8 mouse cellular contexts compared by ENCODE assay signal in genomic region chr14:100285656-100286585, GRCm38 (mm10). TPM values are rescaled to one million over a fixed set of nuclear protein-coding genes. Genes with fewer than 3 reads are reported as not detected.
DNase-seq lines count a peak whose midpoint lies in the region; ATAC-seq and TF ChIP-seq lines count a peak whose summit lies in the region.

No protein-coding gene starts in this region.

- no peak overlapping the region for H3K27ac ChIP-seq in CH12.LX (ENCODE audit: insufficient read depth, low read depth)
- H3K27ac ChIP-seq in brown adipose tissue, adult 24 weeks (replicated peaks; ENCODE audit: low read depth, low read length), result peak overlapping the region; percentile 37
- H3K27ac ChIP-seq in forebrain, embryonic 14.5 days (ENCODE audit: low read depth, low read length), result peak overlapping the region; percentile 98
- H3K27ac ChIP-seq in heart, postnatal 0 days (ENCODE audit: low read depth), result peak overlapping the region; percentile 73

- no peak for TF ChIP-seq POLR2A in CH12.LX (IDR thresholded peaks at IDR 0.05; ENCODE audit: low read depth, low read length)

- in situ Hi-C loops in CH12.LX (cut with MboI; ENCODE audit: low pct_ligation_motif_present, low pct_unique_long_range_greater_than_20kb, low sequenced_read_pairs), result no loop called here

- peaks cover 8% of the 10 kb centered on the region for H3K27me3 ChIP-seq in CH12.LX (replicated peaks)
- H3K27me3 ChIP-seq in forebrain, embryonic 14.5 days (replicated peaks; ENCODE audit: control insufficient read depth, insufficient read depth, low read length), result no peaks in the 10 kb centered on the region
- no peaks in the 10 kb centered on the region for H3K27me3 ChIP-seq in heart, postnatal 0 days (ENCODE audit: control insufficient read depth, insufficient read depth, low read length)

- no peak for TF ChIP-seq CTCF in CH12.LX (conservative IDR thresholded peaks at IDR 0.05 in 1 of 2, IDR thresholded peaks at IDR 0.05 in 1 of 2; ENCODE audit: low read depth in 2 of 2, low read length in 2 of 2)
- TF ChIP-seq CTCF in heart, postnatal 0 days (IDR thresholded peaks at IDR 0.05; ENCODE audit: low read depth), result no peak

- no peak for DNase-seq in CH12.LX (ENCODE audit: extremely low read depth)
- DNase-seq in forebrain, embryonic 14.5 days (ENCODE audit: low spot score), result peak; percentile 75
- peak; percentile 43 for DNase-seq in heart, postnatal 0 days (ENCODE audit: low spot score)
- peak; percentile 88 to 92 for DNase-seq in kidney, postnatal 36 days
- peak; percentile 74 to 82 for DNase-seq in lung, adult 18-20 months
- peak; percentile 46 for DNase-seq in ovary, postnatal 10 days (ENCODE audit: low spot score)
- peak; percentile 23 for DNase-seq in thymus, postnatal 4 days

- H3K9me3 ChIP-seq in CH12.LX (replicated peaks; ENCODE audit: low read length), result no peaks in the 10 kb centered on the region
- no peaks in the 10 kb centered on the region for H3K9me3 ChIP-seq in forebrain, embryonic 14.5 days (replicated peaks; ENCODE audit: control insufficient read depth, low read length)
- H3K9me3 ChIP-seq in heart, postnatal 0 days (replicated peaks; ENCODE audit: control insufficient read depth, low read length), result no peaks in the 10 kb centered on the region

- TF ChIP-seq EP300 in CH12.LX (IDR thresholded peaks at IDR 0.05; ENCODE audit: low read length), result no peak
- TF ChIP-seq EP300 in heart, postnatal 0 days (IDR thresholded peaks at IDR 0.05; ENCODE audit: low read depth), result no peak

- TF ChIP-seq RAD21 in CH12.LX (IDR thresholded peaks at IDR 0.05; ENCODE audit: low read depth, low read length), result no peak

- WGBS in forebrain, embryonic 14.5 days, result 1% methylated on average over 58 of the region's 60 CpGs
- WGBS in heart, postnatal 0 days, result under 1% methylated on average over 59 of the region's 60 CpGs

- peak overlapping the region; percentile 38 to 68 (median 59) for H3K4me3 ChIP-seq in CH12.LX (replicated peaks in 1 of 3; ENCODE audit: low read depth in 2 of 3, low read length in 2 of 3, poor library complexity in 1 of 3)
- peak overlapping the region; percentile 78 for H3K4me3 ChIP-seq in brown adipose tissue, adult 24 weeks (ENCODE audit: insufficient read depth, low read depth, low read length)
- H3K4me3 ChIP-seq in forebrain, embryonic 14.5 days (ENCODE audit: low read depth, low read length), result peak overlapping the region; percentile 59
- H3K4me3 ChIP-seq in heart, postnatal 0 days (ENCODE audit: low read depth, low read length), result peak overlapping the region; percentile 66

- dilution Hi-C loops in CH12.LX (cut with MboI; ENCODE audit: extremely low pct_ligation_motif_present, extremely low pct_unique_long_range_greater_than_20kb, low sequenced_read_pairs), result no loop called here

- peaks cover 5 to 26% of the 10 kb centered on the region in 2 experiments; a peak in 3 of 4 replicates for H3K4me1 ChIP-seq in CH12.LX (ENCODE audit: control insufficient read depth in 1 of 2, insufficient read depth in 2 of 2)
- peaks cover 3% of the 10 kb centered on the region; the same call in 1 of the 2 replicates for H3K4me1 ChIP-seq in brown adipose tissue, adult 24 weeks (ENCODE audit: control insufficient read depth, insufficient read depth, insufficient read length, low read length)
- peaks cover 21% of the 10 kb centered on the region; the same call in 1 of the 2 replicates for H3K4me1 ChIP-seq in forebrain, embryonic 14.5 days (ENCODE audit: control insufficient read depth, insufficient read depth, low read length)
- H3K4me1 ChIP-seq in heart, postnatal 0 days (ENCODE audit: control insufficient read depth, insufficient read depth), result peaks cover 7% of the 10 kb centered on the region; the same call in 1 of the 2 replicates

- no peaks in the 10 kb centered on the region for H3K36me3 ChIP-seq in CH12.LX (replicated peaks in 1 of 2; ENCODE audit: control insufficient read depth in 1 of 2, insufficient read depth in 1 of 2, low read length in 1 of 2)
- H3K36me3 ChIP-seq in forebrain, embryonic 14.5 days (ENCODE audit: control insufficient read depth, insufficient read depth, low read length), result no peaks in the 10 kb centered on the region
- H3K36me3 ChIP-seq in heart, postnatal 0 days (replicated peaks; ENCODE audit: control insufficient read depth, insufficient read depth, low read length), result no peaks in the 10 kb centered on the region

- H3K79me2 ChIP-seq in CH12.LX (replicated peaks; ENCODE audit: control insufficient read depth, extremely low read depth, insufficient read depth, poor library complexity, severe bottlenecking), result peaks cover 8% of the 10 kb centered on the region

- peak overlapping the region; percentile 97 for H3K4me2 ChIP-seq in CH12.LX (ENCODE audit: insufficient read depth, low read depth, poor library complexity, severe bottlenecking)
- peak overlapping the region; percentile 94 for H3K4me2 ChIP-seq in forebrain, embryonic 14.5 days (ENCODE audit: low read length)
- H3K4me2 ChIP-seq in heart, postnatal 0 days (ENCODE audit: low read depth, low read length), result peak overlapping the region; percentile 94

- H3K9ac ChIP-seq in CH12.LX (ENCODE audit: insufficient read depth, low read depth), result peak overlapping the region; percentile 23; the same call in 1 of the 2 replicates
- H3K9ac ChIP-seq in forebrain, embryonic 14.5 days (ENCODE audit: low read length), result peak overlapping the region; percentile 88
- H3K9ac ChIP-seq in heart, postnatal 0 days (replicated peaks; ENCODE audit: low read depth, low read length), result peak overlapping the region; percentile 51

- peak; percentile 51 for ATAC-seq in forebrain, embryonic 14.5 days
- peak; percentile 51 for ATAC-seq in heart, postnatal 0 days (ENCODE audit: insufficient read depth, low read depth)

TF ChIP-seq in CH12.LX, 34 proteins besides CTCF, POLR2A, EP300 and RAD21:
- no peak for TF ChIP-seq USF1 (IDR thresholded peaks at IDR 0.05; ENCODE audit: low read depth, low read length)
- no peak for TF ChIP-seq POLR2AphosphoS2 (IDR thresholded peaks at IDR 0.05; ENCODE audit: low read depth, low read length)
- no peak for TF ChIP-seq NRF1 (IDR thresholded peaks at IDR 0.05; ENCODE audit: low read depth, low read length)
- TF ChIP-seq CHD1 (IDR thresholded peaks at IDR 0.05; ENCODE audit: low read depth, low read length), result no peak
- TF ChIP-seq JUND (conservative IDR thresholded peaks at IDR 0.05; ENCODE audit: low read depth, low read length), result no peak
- peak; percentile 72 for TF ChIP-seq MXI1 (IDR thresholded peaks at IDR 0.05; ENCODE audit: low read depth, low read length)
- peak; percentile 9; the same call in 1 of the 2 replicates for TF ChIP-seq SIN3A (IDR thresholded peaks at IDR 0.05; ENCODE audit: low read length)

RNA-seq across cellular contexts. Expression of gene Klf12, which starts 1.4 kb away (rescaled TPM):
- total RNA-seq in CH12.LX (2012; rRNA removed) (5.6 and 8.6 TPM in 2 replicates), CH12.LX (2014; rRNA removed) (3.3 TPM in 2 replicates)
- 7.6 and 9.7 TPM in 2 replicates for polyA plus RNA-seq in CH12.LX (2012; ENCODE audit: insufficient read length, low read depth)
- polyA plus RNA-seq in brown adipose tissue, adult 24 weeks (2012; ENCODE audit: insufficient read depth, insufficient read length, missing spikeins), result 0.42 and 1.4 TPM in 2 replicates
- 16.3 and 25.0 TPM in 2 replicates for polyA plus RNA-seq in forebrain, embryonic 14.5 days (2014; fragmentation: Nextera tagmentation; extraction: Ambion mirVana)
- 5.7 and 26.3 TPM in 2 replicates for total RNA-seq in heart, postnatal 0 days (2014; rRNA removed; ENCODE audit: low replicate concordance)
- polyA plus RNA-seq in heart, postnatal 0 days (2015; fragmentation: Nextera tagmentation; extraction: Ambion mirVana), result 4.1 and 4.7 TPM in 2 replicates

Comparison
In these comparisons a context has a peak if more than half of its experiments do, and no peak if none do; other contexts are left out.
1. H3K9ac ChIP-seq: peak in every context shown above with its lines; median percentile 88 in forebrain, embryonic 14.5 days; 51 in heart, postnatal 0 days; 23 in CH12.LX.